Mouse (Mus musculus) intestine, embryonic 14.5 days (tissue): ENCODE data around the gene Vegfd. TPM values are rescaled to one million over a fixed set of nuclear protein-coding genes. Genes with fewer than 3 reads are reported as not detected.

ENCODE experiments used
- ATAC-seq: fragments of 200-750 bp; cut with Nextera tagmentation; replicated peaks from 2 replicates; pipeline ENCODE4 v1.8.0; 2017; ENCODE audit warnings: low read depth, moderate number of reproducible peaks, moderate TSS enrichment, moderate library complexity; ENCODE audit not compliant: low FRiP score, low TSS enrichment
- DNase-seq: peaks from one replicate; pipeline ENCODE4 v3.0.0-alpha.2; 2018; ENCODE audit warnings: low spot score
- H3K27ac ChIP-seq: fragments of 300-500 bp; sonication (generic); 2 replicates; pipeline ENCODE4 v1.5.1; 2014; ENCODE audit warnings: low read depth, mild to moderate bottlenecking, control low read depth
- H3K27me3 ChIP-seq: fragments of 300-500 bp; sonication (generic); replicated peaks from 2 replicates; pipeline ENCODE4 v1.6.1; 2014; ENCODE audit warnings: low read length, control low read depth; ENCODE audit not compliant: control insufficient read depth, insufficient read depth
- H3K36me3 ChIP-seq: fragments of 300-500 bp; sonication (generic); 2 replicates; pipeline ENCODE4 v1.6.1; 2014; ENCODE audit warnings: low read length, control low read depth; ENCODE audit not compliant: control insufficient read depth, insufficient read depth
- H3K4me1 ChIP-seq: fragments of 300-500 bp; sonication (generic); replicated peaks from 2 replicates; pipeline ENCODE4 v1.6.1; 2014; ENCODE audit warnings: low read length, control low read depth, mixed read lengths; ENCODE audit not compliant: control insufficient read depth, insufficient read depth
- H3K4me2 ChIP-seq: fragments of 300-500 bp; sonication (generic); 2 replicates; pipeline ENCODE4 v1.6.1; 2014; ENCODE audit warnings: low read length
- H3K4me3 ChIP-seq: fragments of 300-500 bp; sonication (generic); 2 replicates; pipeline ENCODE4 v1.5.1; 2014; ENCODE audit warnings: low read depth, low read length, control low read depth, mixed read lengths
- H3K9ac ChIP-seq: fragments of 300-500 bp; sonication (generic); 2 replicates; pipeline ENCODE4 v1.6.1; 2014; ENCODE audit warnings: mild to moderate bottlenecking, low read length
- H3K9me3 ChIP-seq: fragments of 300-500 bp; sonication (generic); 2 replicates; pipeline ENCODE4 v1.6.1; 2016; ENCODE audit warnings: low read length, control low read depth; ENCODE audit not compliant: control insufficient read depth
- WGBS: fragments of 180-500 bp; shearing (Covaris S2); extraction: QIAGEN DNeasy Blood & Tissue Kit; methylation state at CpG from one replicate; pipeline ENCODE4 v1.1.7; 2014; 5-methylcytosine and 5-hydroxymethylcytosine counted together
- polyA plus RNA-seq: library from polyadenylated mRNA; unstranded; fragments of >200 nt; fragmentation: Nextera tagmentation; extraction: Ambion mirVana; gene quantifications from 2 replicates; pipeline ENCODE4 v1.2.1, GENCODE M21; 2014

The Vegfd gene
- polyA plus RNA-seq, 1 experiment from 2014 or later = 1.7 TPM

DNA sequence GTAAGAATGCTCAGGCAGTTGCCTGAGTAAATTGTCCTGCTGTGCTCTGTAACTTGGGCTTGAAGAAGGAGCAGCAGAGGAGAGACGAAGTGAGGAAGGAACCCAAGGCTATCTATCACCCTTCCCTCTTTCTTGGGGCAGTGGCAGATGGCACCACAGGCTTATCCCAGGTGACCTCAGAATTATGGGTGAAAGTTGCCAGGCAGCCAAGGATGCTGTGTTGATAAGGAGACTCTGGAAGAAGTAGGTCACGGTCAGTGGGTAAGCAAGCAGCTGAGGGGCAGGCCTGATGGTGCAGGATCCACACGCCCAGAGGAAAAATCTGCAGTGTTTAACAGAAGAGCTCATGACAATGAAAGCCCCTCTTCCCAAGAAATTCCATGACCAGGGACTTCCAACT is 68.1 kb downstream of the Vegfd start:
- H3K27ac ChIP-seq = no peak overlapping the region
- ATAC-seq = no peak
- WGBS = 80% methylated on average over 3 of the region's 3 CpGs
- H3K4me1 ChIP-seq = no peaks in the 10 kb centered on the region
- no peak overlapping the region for H3K4me2 ChIP-seq
- no peak overlapping the region for H3K9ac ChIP-seq
- no peak overlapping the region for H3K4me3 ChIP-seq
- H3K36me3 ChIP-seq = no peaks in the 10 kb centered on the region
- no peaks in the 10 kb centered on the region for H3K9me3 ChIP-seq
- no peak for DNase-seq
- no peaks in the 10 kb centered on the region for H3K27me3 ChIP-seq

DNA sequence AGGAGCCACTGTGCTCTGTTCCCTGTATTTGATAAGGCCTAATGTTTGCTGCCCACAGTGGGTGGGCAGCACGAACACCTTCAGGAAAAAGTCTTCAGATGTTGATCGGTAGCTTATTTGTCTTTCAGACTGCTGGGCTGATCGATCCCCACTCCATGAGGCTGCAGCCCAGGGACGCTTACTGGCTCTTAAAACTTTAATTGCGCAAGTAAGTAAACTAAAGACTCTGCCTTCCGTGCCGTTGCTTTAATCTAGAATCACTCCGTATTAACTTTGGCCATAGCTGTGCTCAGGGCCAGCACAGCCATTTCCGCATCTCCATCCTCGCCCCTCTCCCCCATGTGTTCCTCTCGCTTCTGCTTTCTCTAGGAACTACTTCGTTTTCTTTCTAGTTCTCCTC is 72.4 kb downstream of the Vegfd start:
- Histone ChIP-seq H3K9me3 (no peaks in the 10 kb centered on the region), H3K4me3 (no peak overlapping the region), H3K9ac (no peak overlapping the region), H3K4me1 (no peaks in the 10 kb centered on the region), H3K4me2 (no peak overlapping the region), H3K36me3 (no peaks in the 10 kb centered on the region), H3K27me3 (no peaks in the 10 kb centered on the region), H3K27ac (no peak overlapping the region)
- WGBS = 72% methylated on average over 12 of the region's 12 CpGs
- ATAC-seq = no peak
- DNase-seq = no peak

DNA sequence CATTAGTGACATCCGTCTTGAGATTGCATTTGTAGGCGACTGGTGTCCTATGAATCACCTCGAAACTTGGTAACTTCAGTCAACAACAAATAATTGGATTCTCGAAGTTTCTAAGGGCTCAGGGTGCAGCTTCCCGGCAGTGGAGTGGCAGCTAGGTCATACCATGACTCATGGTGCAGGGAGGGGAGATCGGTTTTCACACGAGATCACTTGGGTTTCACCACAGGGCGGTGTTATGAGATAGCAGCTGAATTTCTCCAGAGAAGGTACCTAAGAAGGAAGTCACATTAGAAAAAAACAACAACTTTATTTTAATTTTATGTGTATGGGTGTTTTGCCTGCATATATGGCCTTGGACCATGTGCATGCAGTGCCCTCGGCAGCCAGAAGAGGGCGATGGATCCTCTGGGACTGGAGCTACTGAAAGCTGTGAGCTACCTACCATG is 73.0 kb downstream of the Vegfd start:
- Histone ChIP-seq H3K36me3 (no peaks in the 10 kb centered on the region), H3K27ac (no peak overlapping the region), H3K9me3 (no peaks in the 10 kb centered on the region), H3K4me2 (no peak overlapping the region), H3K27me3 (no peaks in the 10 kb centered on the region), H3K4me3 (no peak overlapping the region), H3K4me1 (no peaks in the 10 kb centered on the region), H3K9ac (no peak overlapping the region)
- DNase-seq = no peak
- 80% methylated on average over 10 of the region's 10 CpGs for WGBS
- ATAC-seq = no peak

DNA sequence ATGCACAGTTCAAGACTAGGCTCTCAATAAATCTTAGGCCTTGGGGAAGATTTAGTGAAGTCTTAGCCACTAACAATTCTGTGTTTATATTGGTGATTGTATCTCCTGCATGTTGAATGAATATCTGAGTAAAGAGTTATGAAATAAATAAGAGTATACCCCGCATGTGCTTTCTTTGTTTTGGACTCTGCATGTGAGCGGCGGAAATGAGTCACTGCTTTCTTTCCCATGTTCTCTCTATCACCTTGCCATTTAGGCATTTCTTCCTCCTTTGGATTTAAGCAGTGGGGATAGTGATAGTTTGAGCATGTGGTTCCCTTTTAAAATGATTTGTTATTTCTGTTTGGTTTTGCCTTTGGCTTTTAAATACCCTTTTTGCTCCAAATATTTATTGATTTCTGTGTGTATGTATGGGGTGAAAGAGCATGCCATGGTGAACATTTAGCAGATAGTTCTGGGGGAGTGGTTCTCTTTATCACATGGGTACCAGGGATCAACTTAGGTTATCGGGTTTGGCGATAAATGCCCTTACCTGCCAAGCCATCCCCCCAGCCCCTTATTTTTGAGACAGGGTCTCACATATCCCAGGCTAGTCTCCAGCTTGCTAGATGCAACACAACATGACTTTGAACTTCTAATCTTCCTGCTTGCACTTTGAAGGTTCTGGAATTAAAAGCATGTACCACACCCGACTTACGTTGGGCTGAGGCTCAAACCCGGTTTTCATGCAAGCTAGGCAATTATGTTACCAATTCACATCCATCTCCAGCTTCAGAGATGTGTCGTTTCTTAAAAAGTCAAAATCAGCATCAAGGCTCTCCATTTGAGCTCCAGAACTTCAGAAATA is 73.9 kb downstream of the Vegfd start:
- Histone ChIP-seq H3K9ac (no peak overlapping the region), H3K27ac (no peak overlapping the region), H3K4me3 (no peak overlapping the region), H3K27me3 (no peaks in the 10 kb centered on the region), H3K4me2 (no peak overlapping the region), H3K4me1 (no peaks in the 10 kb centered on the region), H3K9me3 (no peaks in the 10 kb centered on the region), H3K36me3 (no peaks in the 10 kb centered on the region)
- ATAC-seq (no peak), DNase-seq (no peak)
- 87% methylated on average over 9 of the region's 9 CpGs for WGBS

DNA sequence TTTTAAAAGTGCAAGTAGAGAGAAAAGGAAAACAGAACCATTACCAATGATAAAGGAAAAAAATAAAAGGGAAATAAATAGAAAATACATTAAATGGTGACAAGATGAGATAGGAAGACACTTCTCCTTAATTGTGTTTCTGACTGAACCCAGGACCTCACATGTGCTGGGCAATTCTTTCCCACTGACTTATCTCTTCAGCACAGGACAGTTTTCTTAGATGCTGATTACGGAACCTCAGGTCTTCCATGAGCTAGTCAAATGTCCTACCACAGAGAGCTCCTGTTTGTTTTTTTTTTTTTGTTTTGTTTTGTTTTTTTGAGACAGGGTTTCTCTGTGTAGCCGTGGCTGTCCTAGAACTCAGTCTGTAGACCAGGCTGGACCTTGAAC is 74.5 kb downstream of the Vegfd start:
- ATAC-seq (no peak), DNase-seq (no peak)
- no peaks in the 10 kb centered on the region for H3K9me3 ChIP-seq
- no peaks in the 10 kb centered on the region for H3K27me3 ChIP-seq
- no peaks in the 10 kb centered on the region for H3K4me1 ChIP-seq
- H3K4me2 ChIP-seq = no peak overlapping the region
- H3K9ac ChIP-seq = no peak overlapping the region
- H3K36me3 ChIP-seq = no peaks in the 10 kb centered on the region
- H3K27ac ChIP-seq = no peak overlapping the region
- H3K4me3 ChIP-seq = no peak overlapping the region
- WGBS = 81% methylated on average over 2 of the region's 2 CpGs

DNA sequence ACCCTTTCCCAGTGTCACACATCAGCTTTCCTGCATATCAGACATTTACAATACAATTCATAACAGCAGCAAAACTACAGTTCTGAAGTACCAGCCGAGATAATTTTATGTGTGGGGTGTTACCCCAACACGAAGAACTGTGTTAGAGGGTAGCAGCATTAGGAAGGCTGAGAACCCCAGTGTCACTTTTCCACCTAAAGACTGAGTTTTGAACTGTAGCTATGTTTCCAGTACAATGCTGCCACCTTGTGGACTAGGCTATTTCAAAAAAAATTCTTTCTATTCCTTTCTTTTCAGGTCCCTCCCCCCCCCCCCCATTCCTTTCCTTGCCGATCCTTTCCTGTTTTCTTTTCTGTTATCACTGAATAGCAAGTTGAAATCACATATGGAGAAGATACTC is 76.0 kb downstream of the Vegfd start:
- ATAC-seq (no peak), DNase-seq (peak; percentile 53)
- Histone ChIP-seq H3K9me3 (no peaks in the 10 kb centered on the region), H3K27ac (no peak overlapping the region), H3K4me3 (no peak overlapping the region), H3K9ac (no peak overlapping the region), H3K4me2 (no peak overlapping the region), H3K36me3 (no peaks in the 10 kb centered on the region), H3K27me3 (no peaks in the 10 kb centered on the region), H3K4me1 (no peaks in the 10 kb centered on the region)
- 41% methylated on average over 3 of the region's 3 CpGs for WGBS

Other genes starting within 250 kb of the Vegfd start
- gene Ace2, start 234.0 kb upstream of the Vegfd start, polyA plus RNA-seq = 2.6 and 3.5 TPM in 2 replicates
- 0.47 and 0.93 TPM in 2 replicates for gene Bmx, start 115.2 kb upstream of the Vegfd start, polyA plus RNA-seq
- 3.8 and 4.5 TPM in 2 replicates for gene Pir, start 104.0 kb upstream of the Vegfd start, polyA plus RNA-seq
- 20.4 and 22.0 TPM in 2 replicates for gene Piga, start 46.4 kb downstream of the Vegfd start, polyA plus RNA-seq
- 0.13 and 0.27 TPM in 2 replicates for gene Asb11, start 63.6 kb downstream of the Vegfd start, polyA plus RNA-seq
- not detected in 2 replicates for gene Asb9, start 132.9 kb downstream of the Vegfd start, polyA plus RNA-seq